Mouse (Mus musculus): ENCODE data around the gene Rras.

GRCm38 (mm10) chr7:45046853-45047350 lies 29.1 kb downstream of the Rras start:
- no peak for TF ChIP-seq POLR2A (IDR thresholded peaks at IDR 0.05; ENCODE audit: control insufficient read depth, low read depth, low read length)
- TF ChIP-seq CTCF (IDR thresholded peaks at IDR 0.05; ENCODE audit: control insufficient read depth, insufficient read depth, insufficient replicate concordance, low read depth, low read length) = no peak
